Mouse (Mus musculus): ENCODE results near the gene Rab29. TPM values are rescaled to one million over a fixed set of nuclear protein-coding genes. Genes with fewer than 3 reads are reported as not detected.
A peak's percentile ranks its signal among the peaks of the same experiment; 100 is the strongest.

Rab29 gene
- total RNA-seq, 1 experiment, result 9.7 TPM

GRCm38 (mm10) chr1:131861811-131862210, 5.2 kb upstream of the Rab29 start:
- Histone ChIP-seq H3K36me3 (ENCODE audit: control insufficient read depth, insufficient read depth, low read length, poor library complexity, severe bottlenecking) (no peaks in the 10 kb centered on the region), H3K4me3 (ENCODE audit: insufficient read depth in 1 of 2, low read depth in 1 of 2, low read length in 2 of 2, poor library complexity in 1 of 2, severe bottlenecking in 1 of 2) (no peak overlapping the region), H3K4me1 (ENCODE audit: control insufficient read depth in 2 of 2, insufficient read depth in 2 of 2, low read length in 2 of 2, poor library complexity in 1 of 2) (peaks cover 0 to 7% of the 10 kb centered on the region in 2 experiments; a peak in 2 of 4 replicates), H3K9me3 (ENCODE audit: control insufficient read depth, insufficient read depth, low read depth, low read length) (no peaks in the 10 kb centered on the region), H3K9ac (ENCODE audit: insufficient read depth, low read depth, low read length, poor library complexity, severe bottlenecking) (no peak overlapping the region), H3K27ac (ENCODE audit: insufficient read depth, low read depth, low read length, poor library complexity, severe bottlenecking) (no peak overlapping the region; the same call in 1 of the 2 replicates)
- in situ Hi-C loops (cut with MboI; ENCODE audit: low sequenced_read_pairs in 2 of 2, unreplicated experiment in 2 of 2), result no loop called here
- TF ChIP-seq ZNF384 (IDR thresholded peaks at IDR 0.05; ENCODE audit: low read depth, low read length), result no peak
- no peak for TF ChIP-seq HCFC1 (IDR thresholded peaks at IDR 0.05; ENCODE audit: borderline replicate concordance, insufficient read depth, low read length)
- no peak for TF ChIP-seq ZC3H11A (IDR thresholded peaks at IDR 0.05; ENCODE audit: borderline replicate concordance, low read depth, low read length)
- TF ChIP-seq CHD2 (IDR thresholded peaks at IDR 0.05; ENCODE audit: low read depth, low read length), result no peak
- no peak for TF ChIP-seq MAFK (IDR thresholded peaks at IDR 0.05; ENCODE audit: insufficient read depth, low read depth, low read length)
- DNase-seq (ENCODE audit: low read depth, low spot score), result no peak

GRCm38 (mm10) chr1:131865596-131865995, 1.4 kb upstream of the Rab29 start:
- Histone ChIP-seq H3K9me3 (ENCODE audit: control insufficient read depth, insufficient read depth, low read depth, low read length) (no peaks in the 10 kb centered on the region), H3K36me3 (ENCODE audit: control insufficient read depth, insufficient read depth, low read length, poor library complexity, severe bottlenecking) (no peaks in the 10 kb centered on the region), H3K27ac (ENCODE audit: insufficient read depth, low read depth, low read length, poor library complexity, severe bottlenecking) (no peak overlapping the region), H3K4me3 (ENCODE audit: insufficient read depth in 1 of 2, low read depth in 1 of 2, low read length in 2 of 2, poor library complexity in 1 of 2, severe bottlenecking in 1 of 2) (no peak overlapping the region), H3K4me1 (ENCODE audit: control insufficient read depth in 2 of 2, insufficient read depth in 2 of 2, low read length in 2 of 2, poor library complexity in 1 of 2) (no peaks in the 10 kb centered on the region), H3K9ac (ENCODE audit: insufficient read depth, low read depth, low read length, poor library complexity, severe bottlenecking) (no peak overlapping the region)
- no peak for TF ChIP-seq MAFK (IDR thresholded peaks at IDR 0.05; ENCODE audit: insufficient read depth, low read depth, low read length)
- no peak for TF ChIP-seq ZC3H11A (IDR thresholded peaks at IDR 0.05; ENCODE audit: borderline replicate concordance, low read depth, low read length)
- TF ChIP-seq ZNF384 (IDR thresholded peaks at IDR 0.05; ENCODE audit: low read depth, low read length), result no peak
- TF ChIP-seq HCFC1 (IDR thresholded peaks at IDR 0.05; ENCODE audit: borderline replicate concordance, insufficient read depth, low read length), result no peak
- TF ChIP-seq CHD2 (IDR thresholded peaks at IDR 0.05; ENCODE audit: low read depth, low read length), result no peak
- in situ Hi-C loops (cut with MboI; ENCODE audit: low sequenced_read_pairs in 2 of 2, unreplicated experiment in 2 of 2), result no loop called here
- DNase-seq (ENCODE audit: low read depth, low spot score), result no peak

DNA sequence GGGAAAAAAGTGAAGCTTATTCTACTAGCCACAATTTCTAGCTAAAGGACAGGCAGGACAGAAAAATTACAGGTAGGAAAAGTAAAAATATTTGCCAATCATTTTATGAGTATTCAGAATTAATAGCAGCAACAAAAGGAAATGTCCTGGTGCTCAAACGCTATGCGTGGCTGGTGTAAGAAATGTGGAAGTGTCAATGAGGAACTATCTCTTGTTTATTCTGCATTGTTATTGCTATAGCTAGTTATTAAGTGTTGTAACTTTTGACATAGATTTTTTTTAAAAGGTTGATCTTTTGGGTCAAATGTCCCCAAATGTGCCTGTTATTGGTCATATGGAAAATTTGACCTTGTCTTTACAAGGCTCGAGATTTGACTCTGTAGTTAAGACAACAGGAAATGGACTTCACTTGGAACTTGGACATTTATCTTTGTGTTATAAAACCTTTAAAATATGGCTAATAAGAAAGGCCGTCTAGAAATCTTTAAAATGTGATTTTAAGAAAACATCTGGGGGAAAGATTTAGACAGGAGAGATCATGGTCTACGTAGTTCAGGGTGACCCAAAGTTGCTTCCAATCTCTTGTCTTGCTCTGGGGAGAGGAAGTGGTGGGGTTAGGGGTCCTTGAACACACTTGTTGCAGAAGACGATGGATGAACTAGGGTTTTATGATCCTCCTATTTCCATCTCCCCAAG, 572 bp upstream of the Rab29 start:
- H3K9ac ChIP-seq (ENCODE audit: insufficient read depth, low read depth, low read length, poor library complexity, severe bottlenecking), result no peak overlapping the region
- no peaks in the 10 kb centered on the region for H3K9me3 ChIP-seq (ENCODE audit: control insufficient read depth, insufficient read depth, low read depth, low read length)
- TF ChIP-seq CHD2 (IDR thresholded peaks at IDR 0.05; ENCODE audit: low read depth, low read length) (no peak), ZNF384 (IDR thresholded peaks at IDR 0.05; ENCODE audit: low read depth, low read length) (no peak), ZC3H11A (IDR thresholded peaks at IDR 0.05; ENCODE audit: borderline replicate concordance, low read depth, low read length) (no peak), MAFK (IDR thresholded peaks at IDR 0.05; ENCODE audit: insufficient read depth, low read depth, low read length) (no peak), HCFC1 (IDR thresholded peaks at IDR 0.05; ENCODE audit: borderline replicate concordance, insufficient read depth, low read length) (no peak)
- H3K4me3 ChIP-seq (ENCODE audit: insufficient read depth in 1 of 2, low read depth in 1 of 2, low read length in 2 of 2, poor library complexity in 1 of 2, severe bottlenecking in 1 of 2), result no peak overlapping the region
- no peak overlapping the region for H3K27ac ChIP-seq (ENCODE audit: insufficient read depth, low read depth, low read length, poor library complexity, severe bottlenecking)
- no peaks in the 10 kb centered on the region for H3K4me1 ChIP-seq (ENCODE audit: control insufficient read depth in 2 of 2, insufficient read depth in 2 of 2, low read length in 2 of 2, poor library complexity in 1 of 2)
- no peaks in the 10 kb centered on the region for H3K36me3 ChIP-seq (ENCODE audit: control insufficient read depth, insufficient read depth, low read length, poor library complexity, severe bottlenecking)
- in situ Hi-C loops (cut with MboI; ENCODE audit: low sequenced_read_pairs in 2 of 2, unreplicated experiment in 2 of 2), result no loop called here
- DNase-seq (ENCODE audit: low read depth, low spot score), result no peak

- TF ChIP-seq HCFC1 (IDR thresholded peaks at IDR 0.05; ENCODE audit: borderline replicate concordance, insufficient read depth, low read length) (no peak), ZC3H11A (IDR thresholded peaks at IDR 0.05; ENCODE audit: borderline replicate concordance, low read depth, low read length) (no peak), ZNF384 (IDR thresholded peaks at IDR 0.05; ENCODE audit: low read depth, low read length) (no peak), MAFK (IDR thresholded peaks at IDR 0.05; ENCODE audit: insufficient read depth, low read depth, low read length) (no peak), CHD2 (IDR thresholded peaks at IDR 0.05; ENCODE audit: low read depth, low read length) (no peak)
- DNase-seq (ENCODE audit: low read depth, low spot score), result no peak
- in situ Hi-C loops (cut with MboI; ENCODE audit: low sequenced_read_pairs in 2 of 2, unreplicated experiment in 2 of 2), result no loop called here
- H3K4me3 ChIP-seq (ENCODE audit: insufficient read depth in 1 of 2, low read depth in 1 of 2, low read length in 2 of 2, poor library complexity in 1 of 2, severe bottlenecking in 1 of 2), result peak overlapping the region; percentile 76 to 79
- no peaks in the 10 kb centered on the region for H3K4me1 ChIP-seq (ENCODE audit: control insufficient read depth in 2 of 2, insufficient read depth in 2 of 2, low read length in 2 of 2, poor library complexity in 1 of 2)
- H3K36me3 ChIP-seq (ENCODE audit: control insufficient read depth, insufficient read depth, low read length, poor library complexity, severe bottlenecking), result no peaks in the 10 kb centered on the region
- peak overlapping the region; percentile 76 for H3K9ac ChIP-seq (ENCODE audit: insufficient read depth, low read depth, low read length, poor library complexity, severe bottlenecking)
- no peak overlapping the region for H3K27ac ChIP-seq (ENCODE audit: insufficient read depth, low read depth, low read length, poor library complexity, severe bottlenecking)
- no peaks in the 10 kb centered on the region for H3K9me3 ChIP-seq (ENCODE audit: control insufficient read depth, insufficient read depth, low read depth, low read length)
Observed at GRCm38 (mm10) chr1:131867946-131868290, 894 bp downstream of the Rab29 start.

Measured in ES-E14 (cell line).